Mouse (Mus musculus): ENCODE measurements around the gene Pmp22. TPM values are rescaled to one million over a fixed set of nuclear protein-coding genes. Genes with fewer than 3 reads are reported as not detected.

The Pmp22 gene
- polyA plus RNA-seq, 1 experiment from 2014 or later, result 19.0 TPM

DNA sequence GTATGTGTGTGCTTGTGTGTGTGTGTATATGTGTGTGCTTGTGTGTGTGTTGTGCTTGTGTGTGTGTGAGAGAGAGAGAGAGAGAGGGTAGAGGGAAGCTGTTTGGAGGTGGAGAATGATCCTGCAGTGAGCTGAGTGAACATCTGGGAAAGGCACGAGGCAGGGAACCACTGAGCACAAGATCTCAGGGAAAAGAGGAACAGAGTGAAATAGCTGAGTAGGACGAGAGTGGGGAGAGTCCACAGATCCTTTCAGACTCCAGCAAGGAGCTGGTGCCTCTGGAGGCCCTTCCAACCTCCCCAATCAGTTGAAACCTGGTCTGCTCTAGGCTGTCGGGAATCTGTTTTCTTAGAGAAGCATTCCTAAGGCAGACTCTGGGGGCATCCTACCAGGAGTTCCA lies 10.0 kb downstream of the Pmp22 start:
- no peaks in the 10 kb centered on the region for H3K36me3 ChIP-seq
- peaks cover 18% of the 10 kb centered on the region for H3K27me3 ChIP-seq
- no peak overlapping the region for H3K4me3 ChIP-seq (replicated peaks)
- 0 out of 2 replicates have a peak, but pooled peaks cover 3% of the 10 kb centered on the region for H3K4me1 ChIP-seq (replicated peaks)
- H3K9ac ChIP-seq (replicated peaks), result no peak overlapping the region
- H3K27ac ChIP-seq, result no peak overlapping the region
- WGBS, result 64% methylated on average over 3 of the region's 3 CpGs
- ATAC-seq, result no peak
- H3K9me3 ChIP-seq, result no peaks in the 10 kb centered on the region
- no peak overlapping the region for H3K4me2 ChIP-seq (replicated peaks)

- H3K36me3 ChIP-seq, result no peaks in the 10 kb centered on the region
- 93% methylated on average over 5 of the region's 5 CpGs for WGBS
- H3K27ac ChIP-seq, result no peak overlapping the region
- no peak overlapping the region for H3K4me2 ChIP-seq (replicated peaks)
- no peak overlapping the region for H3K9ac ChIP-seq (replicated peaks)
- H3K4me1 ChIP-seq (replicated peaks), result no peaks in the 10 kb centered on the region
- no peak for ATAC-seq
- no peaks in the 10 kb centered on the region for H3K27me3 ChIP-seq
- H3K9me3 ChIP-seq, result no peaks in the 10 kb centered on the region
- H3K4me3 ChIP-seq (replicated peaks), result no peak overlapping the region
Measured at GRCm38 (mm10) chr11:63142311-63142710, 13.5 kb downstream of the Pmp22 start.

- Histone ChIP-seq H3K27ac (no peak overlapping the region), H3K4me1 (replicated peaks) (no peaks in the 10 kb centered on the region), H3K9ac (replicated peaks) (no peak overlapping the region), H3K4me2 (replicated peaks) (no peak overlapping the region), H3K9me3 (no peaks in the 10 kb centered on the region), H3K36me3 (no peaks in the 10 kb centered on the region), H3K27me3 (no peaks in the 10 kb centered on the region), H3K4me3 (replicated peaks) (no peak overlapping the region)
- no peak for ATAC-seq
- 85% methylated on average over 4 of the region's 4 CpGs for WGBS
Measured at GRCm38 (mm10) chr11:63142816-63143215, 14.0 kb downstream of the Pmp22 start.

DNA sequence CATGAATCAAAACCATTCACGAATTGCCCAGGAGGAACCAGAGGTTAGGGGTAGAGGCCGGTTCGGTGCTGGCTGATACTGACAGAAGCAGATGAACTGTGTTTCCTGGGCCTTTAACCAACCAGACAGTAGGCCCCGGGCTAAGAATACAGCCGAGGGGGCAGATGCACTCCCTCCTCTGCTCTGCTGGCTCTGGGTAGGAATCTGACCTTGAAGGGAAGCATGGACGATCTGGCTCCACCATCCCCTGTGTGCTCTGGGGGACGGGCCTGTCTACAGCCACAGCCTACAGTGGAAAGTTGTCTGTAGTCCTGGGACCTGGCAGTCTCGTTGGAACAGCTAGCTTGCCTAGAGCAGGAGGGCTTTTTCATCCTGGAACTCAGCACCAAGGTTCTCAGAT lies 14.7 kb downstream of the Pmp22 start:
- H3K4me2 ChIP-seq (replicated peaks), result no peak overlapping the region
- no peaks in the 10 kb centered on the region for H3K9me3 ChIP-seq
- no peak overlapping the region for H3K27ac ChIP-seq
- H3K36me3 ChIP-seq, result no peaks in the 10 kb centered on the region
- WGBS, result 89% methylated on average over 8 of the region's 8 CpGs
- H3K4me3 ChIP-seq (replicated peaks), result no peak overlapping the region
- no peak for ATAC-seq
- no peak overlapping the region for H3K9ac ChIP-seq (replicated peaks)
- no peaks in the 10 kb centered on the region for H3K27me3 ChIP-seq
- no peaks in the 10 kb centered on the region for H3K4me1 ChIP-seq (replicated peaks)

GRCm38 (mm10) chr11:63146601-63147000 lies 17.8 kb downstream of the Pmp22 start:
- H3K4me2 ChIP-seq (replicated peaks), result no peak overlapping the region
- 76% methylated on average over 7 of the region's 7 CpGs for WGBS
- no peak overlapping the region for H3K4me3 ChIP-seq (replicated peaks)

DNA sequence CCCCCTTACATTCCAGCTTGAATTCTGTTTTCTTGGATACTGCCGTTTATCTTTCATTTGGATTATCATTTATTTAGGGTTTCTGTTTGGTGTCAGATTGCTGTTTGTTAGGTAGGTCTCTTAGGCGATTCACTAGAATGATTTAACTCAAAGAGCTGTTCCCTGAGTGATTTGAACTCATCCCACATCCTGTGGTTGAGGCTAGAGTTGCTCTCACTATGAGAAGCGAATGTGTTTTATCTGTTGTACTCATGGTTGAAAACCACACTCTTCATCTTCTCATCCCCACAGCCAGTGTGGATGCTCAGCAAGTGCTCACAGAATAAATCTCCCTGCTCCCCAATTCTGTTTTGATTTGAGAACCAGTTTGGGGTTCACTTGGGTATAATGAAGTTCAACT lies 19.5 kb downstream of the Pmp22 start:
- 77% methylated on average over 3 of the region's 3 CpGs for WGBS
- no peak overlapping the region for H3K4me3 ChIP-seq (replicated peaks)
- no peak overlapping the region for H3K4me2 ChIP-seq (replicated peaks)
- no peak overlapping the region for H3K9ac ChIP-seq (replicated peaks)
- H3K27ac ChIP-seq, result no peak overlapping the region
- no peaks in the 10 kb centered on the region for H3K27me3 ChIP-seq
- no peaks in the 10 kb centered on the region for H3K36me3 ChIP-seq
- ATAC-seq, result no peak
- H3K4me1 ChIP-seq (replicated peaks), result no peaks in the 10 kb centered on the region
- H3K9me3 ChIP-seq, result no peaks in the 10 kb centered on the region

More at GRCm38 (mm10) chr11:63146601-63147000, 17.8 kb downstream of the Pmp22 start:
- no peaks in the 10 kb centered on the region for H3K36me3 ChIP-seq
- no peaks in the 10 kb centered on the region for H3K4me1 ChIP-seq (replicated peaks)
- H3K9ac ChIP-seq (replicated peaks), result no peak overlapping the region
- H3K9me3 ChIP-seq, result no peaks in the 10 kb centered on the region
- no peaks in the 10 kb centered on the region for H3K27me3 ChIP-seq
- no peak for ATAC-seq
- no peak overlapping the region for H3K27ac ChIP-seq

- Histone ChIP-seq H3K4me2 (replicated peaks) (no peak overlapping the region), H3K9me3 (no peaks in the 10 kb centered on the region), H3K4me3 (replicated peaks) (no peak overlapping the region), H3K27me3 (no peaks in the 10 kb centered on the region), H3K36me3 (no peaks in the 10 kb centered on the region), H3K4me1 (replicated peaks) (no peaks in the 10 kb centered on the region), H3K9ac (replicated peaks) (no peak overlapping the region), H3K27ac (no peak overlapping the region)
- WGBS, result 87% methylated on average over 5 of the region's 5 CpGs
- ATAC-seq, result no peak
Measured at GRCm38 (mm10) chr11:63151857-63152256, 23.1 kb downstream of the Pmp22 start.

- Histone ChIP-seq H3K27me3 (no peaks in the 10 kb centered on the region), H3K4me3 (replicated peaks) (no peak overlapping the region), H3K9me3 (no peaks in the 10 kb centered on the region), H3K27ac (no peak overlapping the region), H3K9ac (replicated peaks) (no peak overlapping the region), H3K4me1 (replicated peaks) (no peaks in the 10 kb centered on the region), H3K36me3 (no peaks in the 10 kb centered on the region), H3K4me2 (replicated peaks) (no peak overlapping the region)
- WGBS, result 86% methylated on average over 4 of the region's 4 CpGs
- no peak for ATAC-seq
Measured at GRCm38 (mm10) chr11:63157117-63157516, 28.3 kb downstream of the Pmp22 start.

DNA sequence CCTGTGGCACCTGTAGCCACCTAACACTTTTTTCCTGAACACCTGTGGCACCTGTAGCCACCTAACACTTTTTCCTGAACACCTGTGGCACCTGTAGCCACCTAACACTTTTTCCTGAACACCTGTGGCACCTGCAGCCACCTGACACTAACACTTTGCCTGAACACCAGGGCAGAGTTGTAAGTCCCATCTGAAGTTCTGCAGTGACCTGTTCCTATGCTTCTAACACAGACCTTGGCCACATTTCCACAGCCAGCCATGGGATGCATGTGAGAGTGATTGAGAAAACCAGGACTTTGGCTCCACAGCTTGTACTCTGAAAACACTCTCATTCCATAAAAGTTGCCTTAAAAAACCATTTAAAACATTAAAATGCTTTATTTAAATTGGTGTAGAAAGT lies 32.1 kb downstream of the Pmp22 start:
- no peak for ATAC-seq
- Histone ChIP-seq H3K4me2 (replicated peaks) (no peak overlapping the region), H3K27me3 (no peaks in the 10 kb centered on the region), H3K9me3 (no peaks in the 10 kb centered on the region), H3K4me3 (replicated peaks) (no peak overlapping the region), H3K36me3 (no peaks in the 10 kb centered on the region), H3K27ac (no peak overlapping the region), H3K4me1 (replicated peaks) (no peaks in the 10 kb centered on the region), H3K9ac (replicated peaks) (no peak overlapping the region)

- no peaks in the 10 kb centered on the region for H3K9me3 ChIP-seq
- no peak overlapping the region for H3K9ac ChIP-seq (replicated peaks)
- H3K4me1 ChIP-seq (replicated peaks), result no peaks in the 10 kb centered on the region
- H3K27me3 ChIP-seq, result no peaks in the 10 kb centered on the region
- no peak overlapping the region for H3K27ac ChIP-seq
- no peak overlapping the region for H3K4me3 ChIP-seq (replicated peaks)
- ATAC-seq, result no peak
- H3K36me3 ChIP-seq, result no peaks in the 10 kb centered on the region
- H3K4me2 ChIP-seq (replicated peaks), result no peak overlapping the region
- WGBS, result 89% methylated on average over 2 of the region's 2 CpGs
Measured at GRCm38 (mm10) chr11:63162806-63163205, 34.0 kb downstream of the Pmp22 start.

GRCm38 (mm10) chr11:63163550-63163949 lies 34.8 kb downstream of the Pmp22 start:
- H3K9me3 ChIP-seq, result no peaks in the 10 kb centered on the region
- H3K36me3 ChIP-seq, result no peaks in the 10 kb centered on the region
- 87% methylated on average over 8 of the region's 8 CpGs for WGBS
- H3K4me3 ChIP-seq (replicated peaks), result no peak overlapping the region
- H3K9ac ChIP-seq (replicated peaks), result no peak overlapping the region
- H3K27me3 ChIP-seq, result no peaks in the 10 kb centered on the region
- ATAC-seq, result no peak
- H3K4me2 ChIP-seq (replicated peaks), result no peak overlapping the region
- no peaks in the 10 kb centered on the region for H3K4me1 ChIP-seq (replicated peaks)
- H3K27ac ChIP-seq, result no peak overlapping the region

- ATAC-seq, result no peak
- Histone ChIP-seq H3K4me1 (replicated peaks) (no peaks in the 10 kb centered on the region), H3K9me3 (no peaks in the 10 kb centered on the region), H3K36me3 (no peaks in the 10 kb centered on the region), H3K9ac (replicated peaks) (no peak overlapping the region), H3K27ac (no peak overlapping the region), H3K27me3 (no peaks in the 10 kb centered on the region), H3K4me2 (replicated peaks) (no peak overlapping the region), H3K4me3 (replicated peaks) (no peak overlapping the region)
- WGBS, result 84% methylated on average over 6 of the region's 6 CpGs
Measured at GRCm38 (mm10) chr11:63163986-63164682, 35.4 kb downstream of the Pmp22 start.
